Mouse (Mus musculus) stomach, postnatal 0 days (tissue): Measurements from ENCODE around the gene Armh1. TPM values are rescaled to one million over a fixed set of nuclear protein-coding genes. Genes with fewer than 3 reads are reported as not detected.
A peak's percentile ranks its signal among the peaks of the same experiment; 100 is the strongest.

Experiments
- ATAC-seq: fragments of 200-750 bp; cut with Nextera tagmentation; 2 replicates; pipeline ENCODE4 v1.8.0; 2017; ENCODE audit not compliant: low FRiP score, low TSS enrichment
- DNase-seq: peaks from one replicate; pipeline ENCODE4 v3.0.0-alpha.2; 2016; ENCODE audit warnings: low spot score
- H3K27ac ChIP-seq: fragments of 300-500 bp; sonication (generic); replicated peaks from 2 replicates; pipeline ENCODE4 v1.5.1; 2014; ENCODE audit warnings: mild to moderate bottlenecking, control low read depth
- H3K27me3 ChIP-seq: fragments of 300-500 bp; sonication (generic); 2 replicates; pipeline ENCODE4 v1.6.1; 2014; ENCODE audit warnings: low read length; ENCODE audit not compliant: control insufficient read depth, insufficient read depth
- H3K36me3 ChIP-seq: fragments of 300-500 bp; sonication (generic); 2 replicates; pipeline ENCODE4 v1.6.1; 2014; ENCODE audit warnings: low read length, mixed read lengths; ENCODE audit not compliant: control insufficient read depth, insufficient read depth
- H3K4me1 ChIP-seq: fragments of 300-500 bp; sonication (generic); replicated peaks from 2 replicates; pipeline ENCODE4 v1.6.1; 2014; ENCODE audit warnings: antibody characterized with exemption; ENCODE audit not compliant: control insufficient read depth, insufficient read depth
- H3K4me2 ChIP-seq: fragments of 300-500 bp; sonication (generic); replicated peaks from 2 replicates; pipeline ENCODE4 v1.6.1; 2014; ENCODE audit warnings: low read depth, mild to moderate bottlenecking, control low read depth, moderate library complexity
- H3K4me3 ChIP-seq: fragments of 300-500 bp; sonication (generic); 2 replicates; pipeline ENCODE4 v1.5.1; 2014; ENCODE audit warnings: low read depth, low read length, control low read depth
- H3K9ac ChIP-seq: fragments of 300-500 bp; sonication (generic); 2 replicates; pipeline ENCODE4 v1.6.1; 2014; ENCODE audit warnings: mild to moderate bottlenecking, low read length, control low read depth, mixed read lengths
- H3K9me3 ChIP-seq: fragments of 300-500 bp; sonication (generic); 2 replicates; pipeline ENCODE4 v1.6.1; 2016; ENCODE audit warnings: low read length; ENCODE audit not compliant: control insufficient read depth
- CTCF ChIP-seq: IDR thresholded peaks from 2 replicates; pipeline ENCODE4 v1.5.1; 2016; ENCODE audit warnings: antibody characterized with exemption, low read depth, mild to moderate bottlenecking, moderate library complexity
- EP300 ChIP-seq: optimal IDR thresholded peaks from 2 replicates; pipeline ENCODE3; 2016; ENCODE audit warnings: antibody characterized with exemption
- WGBS: fragments of 180-500 bp; shearing (Covaris S2); extraction: QIAGEN DNeasy Blood & Tissue Kit; methylation state at CpG from one replicate; pipeline ENCODE4 v1.1.7; 2014; 5-methylcytosine and 5-hydroxymethylcytosine counted together
- polyA plus RNA-seq: library from polyadenylated mRNA; unstranded; fragments of >200 nt; fragmentation: Nextera tagmentation; extraction: Ambion mirVana; gene quantifications from 2 replicates; pipeline ENCODE4 v1.2.1, GENCODE M21; 2015

Armh1 gene
- polyA plus RNA-seq, 1 experiment from 2014 or later: 0.16 TPM

DNA sequence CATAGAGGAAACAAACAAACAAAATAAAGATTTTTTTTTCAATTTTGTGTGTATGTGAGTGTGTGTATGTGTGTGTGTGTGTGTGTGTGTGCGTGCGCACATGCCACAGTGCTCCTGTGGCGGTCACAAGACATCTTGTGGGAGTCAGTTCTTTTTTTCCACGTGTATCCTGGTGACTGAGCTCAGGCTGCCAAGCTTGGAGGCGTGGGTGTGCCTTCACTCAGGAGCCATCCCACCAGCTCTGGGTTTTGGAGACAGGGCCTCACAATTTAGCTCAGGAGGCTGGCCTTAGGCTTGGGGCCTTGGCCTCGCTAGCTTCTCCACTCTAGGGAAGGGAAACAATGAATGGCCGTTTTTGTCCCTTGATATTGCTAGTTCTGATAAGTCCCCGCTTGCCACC is 27.8 kb downstream of the Armh1 start:
- 69% methylated on average over 8 of the region's 8 CpGs for WGBS

DNA sequence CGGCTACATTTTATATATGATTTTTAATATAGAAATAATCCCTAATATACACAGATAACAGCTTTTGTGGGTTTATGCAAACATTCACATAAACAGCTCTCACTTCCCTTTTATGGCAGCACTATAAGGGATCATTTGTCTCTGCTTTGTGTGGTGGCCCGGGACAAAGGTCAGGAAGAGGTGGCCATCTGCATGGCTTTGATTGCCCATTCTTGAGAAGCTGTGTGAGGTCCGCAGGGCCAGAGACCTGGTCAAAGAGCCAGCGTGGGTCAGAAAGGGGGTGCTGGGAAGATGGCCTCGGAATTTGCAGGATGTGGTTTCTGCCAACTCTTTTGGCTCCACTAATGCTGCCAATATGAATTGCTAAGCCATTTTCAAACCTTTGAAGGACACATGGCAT is 28.9 kb downstream of the Armh1 start:
- no peak overlapping the region for H3K4me2 ChIP-seq
- no peaks in the 10 kb centered on the region for H3K9me3 ChIP-seq
- 36% methylated on average over 5 of the region's 5 CpGs for WGBS
- no peak for DNase-seq
- no peak overlapping the region for H3K27ac ChIP-seq
- no peaks in the 10 kb centered on the region for H3K36me3 ChIP-seq
- no peaks in the 10 kb centered on the region for H3K4me1 ChIP-seq
- H3K9ac ChIP-seq: no peak overlapping the region
- H3K27me3 ChIP-seq: no peaks in the 10 kb centered on the region
- no peak for ATAC-seq
- TF ChIP-seq CTCF: no peak
- no peak overlapping the region for H3K4me3 ChIP-seq

More for the DNA sequence above, 27.8 kb downstream of the Armh1 start:
- no peak overlapping the region for H3K4me3 ChIP-seq
- no peaks in the 10 kb centered on the region for H3K4me1 ChIP-seq
- TF ChIP-seq CTCF (no peak), EP300 (no peak)
- no peak overlapping the region for H3K4me2 ChIP-seq
- H3K9me3 ChIP-seq: no peaks in the 10 kb centered on the region
- no peak for ATAC-seq
- no peak overlapping the region for H3K9ac ChIP-seq
- no peaks in the 10 kb centered on the region for H3K27me3 ChIP-seq
- no peak for DNase-seq
- H3K27ac ChIP-seq: no peak overlapping the region
- H3K36me3 ChIP-seq: no peaks in the 10 kb centered on the region

DNA sequence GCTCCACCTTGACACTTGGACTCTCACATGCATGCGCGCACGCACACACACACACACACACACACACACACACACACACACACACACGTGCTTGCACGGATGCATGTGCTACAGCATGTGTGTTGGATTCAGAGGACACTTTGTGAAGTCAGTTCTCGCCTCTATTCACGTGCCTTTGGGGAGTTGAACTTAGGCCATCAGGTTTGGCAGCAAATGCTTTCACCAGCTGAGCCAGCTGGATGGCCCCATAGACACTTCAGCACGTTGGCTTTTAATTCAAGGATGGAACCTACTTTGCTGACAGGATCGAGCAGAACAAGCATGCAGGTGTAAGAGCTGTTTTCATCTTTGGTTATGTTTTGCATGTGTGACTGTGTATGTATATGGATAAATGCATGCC is 30.1 kb downstream of the Armh1 start:
- H3K36me3 ChIP-seq: no peaks in the 10 kb centered on the region
- H3K27me3 ChIP-seq: no peaks in the 10 kb centered on the region
- H3K27ac ChIP-seq: no peak overlapping the region
- no peak overlapping the region for H3K4me3 ChIP-seq
- DNase-seq (no peak), ATAC-seq (no peak)
- TF ChIP-seq CTCF (no peak), EP300 (no peak)
- H3K4me1 ChIP-seq: no peaks in the 10 kb centered on the region
- no peaks in the 10 kb centered on the region for H3K9me3 ChIP-seq
- H3K9ac ChIP-seq: no peak overlapping the region
- no peak overlapping the region for H3K4me2 ChIP-seq
- WGBS: 83% methylated on average over 9 of the region's 9 CpGs

DNA sequence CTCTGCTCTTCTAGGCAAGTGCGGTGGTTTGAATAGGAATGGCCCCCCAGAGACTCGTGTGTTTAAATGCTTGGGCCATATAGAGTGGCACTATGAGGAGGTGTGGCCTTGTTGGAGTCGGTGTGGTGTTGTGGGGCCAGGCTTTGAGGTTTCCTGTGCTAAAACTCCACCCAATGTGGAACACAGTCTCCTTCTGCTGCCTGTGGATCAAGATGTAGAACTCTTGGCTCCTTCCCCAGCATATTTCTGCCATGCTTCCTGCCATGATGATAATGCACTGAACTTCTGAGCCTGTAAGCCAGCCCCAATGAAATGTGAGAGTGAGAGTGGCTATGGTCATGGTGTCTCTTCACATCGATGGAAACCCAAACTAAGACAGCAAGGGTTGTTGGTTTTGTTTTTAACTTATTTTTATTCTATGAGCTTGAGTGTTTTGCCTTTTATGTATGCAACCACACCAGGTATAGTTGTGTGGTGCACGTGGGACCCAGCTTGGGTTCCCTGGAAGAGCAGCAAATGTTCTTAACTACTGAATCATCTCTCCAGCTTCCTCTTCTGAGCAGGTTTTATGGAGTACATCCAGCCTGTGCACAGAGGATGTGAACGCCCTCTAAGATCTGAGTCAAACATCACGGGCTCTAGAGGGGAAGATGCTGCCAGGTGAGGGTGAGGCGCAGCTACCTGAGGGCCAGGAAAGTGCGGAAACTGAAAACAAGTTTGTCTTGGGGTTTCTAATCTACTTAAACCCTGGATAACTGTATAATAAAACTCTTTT is 31.0 kb downstream of the Armh1 start:
- Histone ChIP-seq H3K9me3 (no peaks in the 10 kb centered on the region), H3K9ac (no peak overlapping the region), H3K4me2 (no peak overlapping the region), H3K27me3 (no peaks in the 10 kb centered on the region), H3K36me3 (no peaks in the 10 kb centered on the region), H3K27ac (no peak overlapping the region), H3K4me1 (no peaks in the 10 kb centered on the region), H3K4me3 (no peak overlapping the region)
- DNase-seq (no peak), ATAC-seq (no peak)
- WGBS: 83% methylated on average over 9 of the region's 9 CpGs
- TF ChIP-seq CTCF (no peak), EP300 (no peak)

DNA sequence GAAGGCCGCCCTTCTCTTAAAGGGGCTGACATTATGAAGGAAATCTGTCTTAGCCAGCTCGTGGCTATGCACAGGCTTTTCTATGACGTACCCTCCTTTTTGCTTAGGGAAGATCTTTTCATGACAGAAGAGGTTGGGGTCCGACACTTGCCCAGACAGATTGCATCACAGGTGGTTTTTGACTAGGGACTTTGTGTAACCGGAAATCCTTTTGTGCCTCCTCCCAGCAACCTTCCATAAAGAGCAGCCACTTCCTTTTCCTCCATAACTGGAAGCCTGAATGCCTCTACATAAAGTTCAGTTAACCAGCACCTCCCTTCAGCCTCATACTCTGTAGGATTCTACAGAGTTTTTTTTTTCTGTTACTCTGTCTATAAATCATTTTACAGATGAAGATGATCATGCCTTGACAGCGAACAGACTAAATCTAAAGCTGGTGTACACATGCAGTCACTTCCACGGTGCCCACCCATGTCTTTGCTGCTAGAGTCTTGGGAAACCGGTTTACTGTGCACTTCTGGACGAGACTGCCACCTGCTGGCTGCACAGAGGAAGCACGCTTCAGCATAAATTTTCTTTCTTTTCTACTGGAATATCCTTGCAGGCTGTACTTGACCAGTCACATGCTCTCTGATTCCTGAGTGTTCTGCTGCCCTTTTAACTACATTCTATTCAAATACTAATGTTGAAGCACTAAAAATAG is 33.3 kb downstream of the Armh1 start:
- no peak overlapping the region for H3K9ac ChIP-seq
- WGBS: 29% methylated on average over 10 of the region's 10 CpGs
- H3K4me3 ChIP-seq: no peak overlapping the region
- H3K9me3 ChIP-seq: no peaks in the 10 kb centered on the region
- DNase-seq (peak; percentile 72), ATAC-seq (peak; percentile 68)
- H3K4me1 ChIP-seq: no peaks in the 10 kb centered on the region
- TF ChIP-seq CTCF: peak; percentile 98
- TF ChIP-seq EP300: no peak
- H3K36me3 ChIP-seq: no peaks in the 10 kb centered on the region
- no peak overlapping the region for H3K4me2 ChIP-seq
- H3K27me3 ChIP-seq: no peaks in the 10 kb centered on the region
- no peak overlapping the region for H3K27ac ChIP-seq

DNA sequence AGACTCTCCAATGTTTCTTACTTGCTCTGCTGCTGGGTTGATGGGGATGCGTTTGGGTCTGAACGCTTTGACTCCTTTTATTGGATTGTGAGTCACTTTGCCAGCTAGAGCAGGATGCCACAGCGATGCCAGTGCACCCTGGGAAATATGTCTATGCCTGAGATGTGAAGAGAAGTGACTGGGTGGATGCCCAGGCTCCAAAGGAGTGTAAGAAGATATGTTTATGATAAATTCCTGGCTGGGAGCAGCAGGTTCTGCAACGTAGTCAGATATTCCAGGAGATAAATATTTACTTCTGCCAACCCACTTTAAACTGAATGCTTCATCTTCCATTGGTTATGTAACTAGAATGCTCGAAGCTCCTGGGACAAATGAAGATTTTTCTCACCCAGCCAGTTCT is 34.9 kb downstream of the Armh1 start:
- TF ChIP-seq EP300 (no peak), CTCF (no peak)
- DNase-seq (no peak), ATAC-seq (no peak)
- Histone ChIP-seq H3K36me3 (no peaks in the 10 kb centered on the region), H3K4me3 (no peak overlapping the region), H3K4me1 (no peaks in the 10 kb centered on the region), H3K9me3 (no peaks in the 10 kb centered on the region), H3K9ac (no peak overlapping the region), H3K27me3 (no peaks in the 10 kb centered on the region), H3K4me2 (no peak overlapping the region), H3K27ac (0 out of 2 replicates have a peak overlapping the region, but pooled peaks have one; percentile 40)
- 33% methylated on average over 5 of the region's 5 CpGs for WGBS
